Mouse (Mus musculus) bone marrow, adult 2 months (tissue): ENCODE measurements around the gene Polr2c.

Experiments used
- CTCF ChIP-seq: fragments of 200-500 bp; IDR thresholded peaks from 2 replicates; pipeline ENCODE4 v1.5.1; 2011; ENCODE audit warnings: low read length, control low read depth; ENCODE audit not compliant: control insufficient read depth, insufficient read depth
- POLR2A ChIP-seq: fragments of 200-500 bp; IDR thresholded peaks from 2 replicates; pipeline ENCODE4 v1.6.1; 2011; ENCODE audit warnings: low read depth, mild to moderate bottlenecking, control low read depth, low read length, borderline replicate concordance; ENCODE audit not compliant: control insufficient read depth

DNA sequence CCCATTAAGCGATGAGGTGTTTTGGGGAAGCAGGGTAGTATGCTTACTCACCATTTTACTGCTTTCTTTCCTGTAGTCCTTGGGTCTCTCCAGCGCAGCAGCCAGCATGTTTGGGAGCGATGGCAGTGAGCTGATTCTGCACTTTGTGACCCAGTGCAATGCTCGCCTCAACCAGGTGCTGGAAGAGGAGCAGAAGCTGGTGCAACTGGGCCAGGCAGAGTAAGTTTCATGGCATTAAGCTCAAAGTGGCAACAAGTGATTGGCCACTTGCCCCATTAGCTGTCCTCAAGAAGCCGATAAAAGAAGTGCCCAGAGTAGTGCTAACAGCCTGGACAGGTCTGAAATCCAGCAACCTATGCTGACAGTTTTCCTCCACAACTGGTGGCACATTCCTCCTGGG lies 7.2 kb upstream of the Polr2c start:
- TF ChIP-seq CTCF (no peak), POLR2A (no peak)
